Mouse (Mus musculus) thymus, adult 2 months (tissue): ENCODE results near the gene Icosl.

Source experiments
- CTCF ChIP-seq: fragments of 200-500 bp; IDR thresholded peaks from 2 replicates; pipeline ENCODE4 v1.5.1; 2012; ENCODE audit warnings: mild to moderate bottlenecking, control low read depth, low read length, moderate library complexity, borderline replicate concordance; ENCODE audit not compliant: control insufficient read depth, poor library complexity, insufficient read depth; ENCODE audit errors: extremely low read depth
- POLR2A ChIP-seq: fragments of 200-500 bp; IDR thresholded peaks from 2 replicates; pipeline ENCODE4 v1.6.1; 2012; ENCODE audit warnings: mild to moderate bottlenecking, low read length, control low read depth, moderate library complexity; ENCODE audit not compliant: control insufficient read depth, poor library complexity, insufficient read depth; ENCODE audit errors: extremely low read depth

GRCm38 (mm10) chr10:78044531-78044930, 24.6 kb upstream of the Icosl start:
- TF ChIP-seq CTCF (no peak), POLR2A (no peak)
